Mouse (Mus musculus) midbrain, embryonic 13.5 days (tissue): ENCODE results near the gene Catsperd. TPM values are rescaled to one million over a fixed set of nuclear protein-coding genes. Genes with fewer than 3 reads are reported as not detected.

Source experiments
- ATAC-seq: fragments of 200-750 bp; cut with Nextera tagmentation; 2 replicates; pipeline ENCODE4 v1.8.0; 2017; ENCODE audit warnings: mild to moderate bottlenecking, moderate TSS enrichment, moderate library complexity
- H3K27ac ChIP-seq: fragments of 300-500 bp; sonication (generic); 2 replicates; pipeline ENCODE4 v1.5.1; 2015; ENCODE audit warnings: inconsistent platforms, mild to moderate bottlenecking, moderate library complexity
- H3K27me3 ChIP-seq: fragments of 300-500 bp; sonication (generic); 2 replicates; pipeline ENCODE4 v1.6.1; 2015; ENCODE audit warnings: mild to moderate bottlenecking, inconsistent platforms
- H3K36me3 ChIP-seq: fragments of 300-500 bp; sonication (generic); 2 replicates; pipeline ENCODE4 v1.6.1; 2015; ENCODE audit warnings: mild to moderate bottlenecking, inconsistent platforms
- H3K4me1 ChIP-seq: fragments of 300-500 bp; sonication (generic); replicated peaks from 2 replicates; pipeline ENCODE4 v1.6.1; 2015; ENCODE audit warnings: inconsistent platforms
- H3K4me2 ChIP-seq: fragments of 300-500 bp; sonication (generic); replicated peaks from 2 replicates; pipeline ENCODE4 v1.6.1; 2015; ENCODE audit warnings: moderate library complexity, mild to moderate bottlenecking, inconsistent platforms
- H3K4me3 ChIP-seq: fragments of 300-500 bp; sonication (generic); replicated peaks from 2 replicates; pipeline ENCODE4 v1.5.1; 2015; ENCODE audit warnings: mild to moderate bottlenecking, inconsistent platforms
- H3K9ac ChIP-seq: fragments of 300-500 bp; sonication (generic); replicated peaks from 2 replicates; pipeline ENCODE4 v1.6.1; 2015; ENCODE audit warnings: mild to moderate bottlenecking, inconsistent platforms
- H3K9me3 ChIP-seq: fragments of 300-500 bp; sonication (generic); 2 replicates; pipeline ENCODE4 v1.6.1; 2016; ENCODE audit warnings: mild to moderate bottlenecking, inconsistent platforms
- WGBS: fragments of 180-500 bp; shearing (Covaris S2); methylation state at CpG from one replicate; pipeline ENCODE4 v1.1.7; 2015; 5-methylcytosine and 5-hydroxymethylcytosine counted together
- polyA plus RNA-seq: library from polyadenylated mRNA; unstranded; fragments of >200 nt; fragmentation: Nextera tagmentation; extraction: Ambion mirVana; gene quantifications from 2 replicates; pipeline ENCODE4 v1.2.1, GENCODE M21; 2015

The Catsperd gene
- polyA plus RNA-seq, 1 experiment from 2014 or later = 2.0 TPM

- H3K4me3 ChIP-seq = no peak overlapping the region
- no peaks in the 10 kb centered on the region for H3K4me1 ChIP-seq
- ATAC-seq = no peak
- no peak overlapping the region for H3K4me2 ChIP-seq
- H3K27me3 ChIP-seq = no peaks in the 10 kb centered on the region
- WGBS = 90% methylated on average over 4 of the region's 4 CpGs
- H3K36me3 ChIP-seq = peaks cover 97% of the 10 kb centered on the region
- H3K27ac ChIP-seq = no peak overlapping the region
- H3K9ac ChIP-seq = no peak overlapping the region
- no peaks in the 10 kb centered on the region for H3K9me3 ChIP-seq
These were observed 75.1 kb downstream of the Catsperd start for GRCm38 (mm10) chr17:56703038-56703437.

- 95% methylated on average over 1 of the region's 1 CpGs for WGBS
- no peaks in the 10 kb centered on the region for H3K9me3 ChIP-seq
These were observed 78.6 kb downstream of the Catsperd start for GRCm38 (mm10) chr17:56706515-56706914.

GRCm38 (mm10) chr17:56708692-56709091 lies 80.7 kb downstream of the Catsperd start:
- ATAC-seq = no peak
- WGBS = 84% methylated on average over 4 of the region's 4 CpGs
- no peaks in the 10 kb centered on the region for H3K27me3 ChIP-seq
- no peak overlapping the region for H3K4me2 ChIP-seq
- H3K9ac ChIP-seq = no peak overlapping the region
- H3K4me1 ChIP-seq = no peaks in the 10 kb centered on the region
- no peaks in the 10 kb centered on the region for H3K9me3 ChIP-seq
- no peak overlapping the region for H3K4me3 ChIP-seq
- H3K27ac ChIP-seq = no peak overlapping the region
- H3K36me3 ChIP-seq = peaks cover 95% of the 10 kb centered on the region

More at GRCm38 (mm10) chr17:56706515-56706914, 78.6 kb downstream of the Catsperd start:
- no peak for ATAC-seq
- H3K4me2 ChIP-seq = no peak overlapping the region
- H3K4me1 ChIP-seq = no peaks in the 10 kb centered on the region
- H3K4me3 ChIP-seq = no peak overlapping the region
- no peak overlapping the region for H3K9ac ChIP-seq
- no peak overlapping the region for H3K27ac ChIP-seq
- no peaks in the 10 kb centered on the region for H3K27me3 ChIP-seq
- peaks cover 97% of the 10 kb centered on the region for H3K36me3 ChIP-seq

GRCm38 (mm10) chr17:56709708-56710107 lies 81.8 kb downstream of the Catsperd start:
- Histone ChIP-seq H3K4me2 (no peak overlapping the region), H3K4me1 (no peaks in the 10 kb centered on the region), H3K27ac (no peak overlapping the region), H3K36me3 (peaks cover 85% of the 10 kb centered on the region), H3K9ac (0 out of 2 replicates have a peak overlapping the region, but pooled peaks have one; percentile 23), H3K27me3 (no peaks in the 10 kb centered on the region), H3K9me3 (no peaks in the 10 kb centered on the region), H3K4me3 (no peak overlapping the region)
- no peak for ATAC-seq
- 95% methylated on average over 3 of the region's 3 CpGs for WGBS

Other genes with a start within 250 kb of the Catsperd start
- 278 and 317 TPM in 2 replicates for gene Ptprs, start 151.7 kb upstream of the Catsperd start, polyA plus RNA-seq
- 0.17 TPM in 1 of 2 replicates, not detected in the other for gene Znrf4, start 115.7 kb upstream of the Catsperd start, polyA plus RNA-seq
- 0.90 and 1.3 TPM in 2 replicates for gene Gm20219, start 73.8 kb upstream of the Catsperd start, polyA plus RNA-seq
- 74.1 and 89.0 TPM in 2 replicates for gene Safb2, start 43.6 kb upstream of the Catsperd start, polyA plus RNA-seq
- gene Safb, start 43.3 kb upstream of the Catsperd start, polyA plus RNA-seq = 112 and 127 TPM in 2 replicates
- 198 and 199 TPM in 2 replicates for gene 2410015M20Rik, start 18.4 kb upstream of the Catsperd start, polyA plus RNA-seq
- gene Rpl36, start 14.7 kb upstream of the Catsperd start, polyA plus RNA-seq = 1,197 and 1,215 TPM in 2 replicates
- 40.9 and 43.4 TPM in 2 replicates for gene Lonp1, start 1.3 kb upstream of the Catsperd start, polyA plus RNA-seq
- 108 and 109 TPM in 2 replicates for gene Ranbp3, start 45.2 kb downstream of the Catsperd start, polyA plus RNA-seq
- 465 and 479 TPM in 2 replicates for gene Ndufa11, start 89.6 kb downstream of the Catsperd start, polyA plus RNA-seq
- 15.5 and 18.2 TPM in 2 replicates for gene Vmac, start 89.9 kb downstream of the Catsperd start, polyA plus RNA-seq
- gene Nrtn, start 129.4 kb downstream of the Catsperd start, polyA plus RNA-seq = 2.9 and 4.0 TPM in 2 replicates
- gene Dus3l, start 136.6 kb downstream of the Catsperd start, polyA plus RNA-seq = 63.7 TPM in 2 replicates
- 1.7 and 1.9 TPM in 2 replicates for gene Prr22, start 142.1 kb downstream of the Catsperd start, polyA plus RNA-seq
- gene Rfx2, start 202.9 kb downstream of the Catsperd start, polyA plus RNA-seq = 4.0 and 6.3 TPM in 2 replicates
- not detected in 2 replicates for gene Acsbg2, start 246.3 kb downstream of the Catsperd start, polyA plus RNA-seq
- gene 1700061G19Rik, start 247.3 kb downstream of the Catsperd start, polyA plus RNA-seq = 0.43 and 0.74 TPM in 2 replicates